Mouse (Mus musculus) adrenal gland, postnatal 14 days (tissue): ENCODE measurements around the gene Rad54l2. TPM values are rescaled to one million over a fixed set of nuclear protein-coding genes. Genes with fewer than 3 reads are reported as not detected.

Experiments
- DNase-seq: peaks from one replicate; pipeline ENCODE4 v3.0.0; 2021; ENCODE audit warnings: mixed read lengths
- total RNA-seq: library from RNA; stranded (reverse); gene quantifications from 2 replicates; pipeline ENCODE4 v1.2.3, GENCODE M21; 2021

The Rad54l2 gene
- total RNA-seq, 1 experiment from 2014 or later: 26.0 TPM

DNA sequence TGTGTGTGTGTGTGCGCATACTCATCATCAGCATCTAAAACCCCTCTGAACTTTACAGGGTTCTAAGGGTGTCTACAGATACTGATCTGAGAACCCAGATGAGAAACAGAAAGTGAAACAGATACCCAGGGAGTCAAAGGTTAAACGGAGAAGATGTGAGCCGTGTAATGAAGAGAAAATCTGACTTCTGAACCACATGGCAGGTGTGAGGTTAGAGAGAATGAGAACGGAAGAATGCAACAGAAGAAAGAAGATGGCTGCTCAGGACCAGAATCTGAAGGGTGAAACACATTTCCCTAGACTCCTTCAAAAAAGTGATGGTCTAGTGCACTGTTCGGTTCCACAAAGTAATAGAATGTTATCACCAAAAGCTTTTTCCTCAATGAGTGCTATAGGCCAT is 36.9 kb downstream of the Rad54l2 start:
- no peak for DNase-seq

DNA sequence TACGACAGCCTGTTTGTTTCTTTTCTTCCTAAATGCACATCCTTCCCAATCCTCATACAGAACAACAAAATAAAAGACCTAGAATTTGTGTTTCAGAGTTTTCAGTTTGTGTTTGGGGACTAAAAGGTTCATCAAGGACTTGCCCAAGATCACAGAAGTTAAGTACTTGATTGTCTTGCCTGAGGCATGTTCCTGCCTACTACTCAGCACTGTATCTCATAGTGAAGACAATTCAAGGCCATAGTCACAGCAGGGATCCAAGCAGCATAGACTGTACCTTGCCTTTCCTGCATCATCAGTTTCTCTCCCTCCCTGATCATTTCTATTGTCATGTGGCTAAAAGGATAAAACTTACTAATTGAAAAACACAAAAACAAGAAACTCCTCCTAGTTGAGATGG is 49.0 kb downstream of the Rad54l2 start:
- no peak for DNase-seq

DNA sequence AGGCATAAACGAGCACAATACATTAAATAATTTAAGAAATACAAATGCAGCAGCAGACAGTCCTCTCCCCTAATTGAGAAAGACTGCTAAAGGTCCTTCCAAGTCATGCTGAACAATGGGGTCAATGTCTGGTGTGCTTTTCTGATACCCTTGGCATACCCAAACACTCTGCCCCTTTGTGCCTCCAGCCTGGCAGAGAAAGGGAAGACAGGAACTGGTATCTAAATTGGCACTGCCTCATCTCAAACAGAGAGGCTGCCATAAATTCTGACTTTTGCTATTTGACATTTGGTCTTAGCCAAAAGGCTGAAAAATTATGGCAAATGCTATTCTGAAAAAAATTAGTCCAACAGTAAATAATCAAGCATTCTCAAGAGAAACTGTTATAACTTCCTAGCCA is 49.9 kb downstream of the Rad54l2 start:
- peak; percentile 17 for DNase-seq

DNA sequence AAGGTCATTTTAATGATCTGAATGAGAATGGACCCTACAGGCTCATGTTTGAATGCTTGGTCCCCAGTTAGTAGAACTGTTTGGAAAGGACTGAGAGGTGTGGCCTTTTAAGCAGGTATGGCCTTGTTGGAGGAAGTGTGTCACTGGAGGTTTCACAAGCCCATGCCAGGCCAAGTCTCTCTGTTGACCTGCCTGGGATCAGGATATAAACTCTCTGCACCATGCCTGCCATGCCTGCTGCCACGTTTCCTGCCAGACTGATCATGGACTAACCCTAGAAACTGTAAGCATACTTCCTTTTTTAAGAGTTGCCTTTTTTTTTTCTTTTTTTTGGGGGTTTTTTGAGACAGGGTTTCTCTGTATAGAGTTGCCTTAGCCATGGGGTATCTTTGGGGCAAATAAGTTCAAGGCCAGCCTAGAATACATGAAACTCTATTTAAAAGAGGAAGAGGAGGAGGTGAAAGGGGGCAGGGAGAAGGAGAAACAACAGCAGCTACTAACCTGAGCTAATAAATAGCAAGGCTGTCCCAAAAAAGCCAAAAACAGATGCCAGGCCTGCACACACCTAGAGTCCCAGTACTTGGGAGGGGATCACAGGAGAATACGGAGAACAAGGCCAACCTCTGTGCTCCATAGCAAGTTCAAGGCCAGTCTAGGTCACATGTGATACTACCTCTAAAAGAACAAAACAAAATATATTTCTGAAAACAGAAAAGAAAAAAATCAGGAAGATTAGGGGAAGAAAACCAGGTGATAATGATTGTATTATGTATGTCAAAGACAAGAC is 50.6 kb downstream of the Rad54l2 start:
- DNase-seq: no peak

DNA sequence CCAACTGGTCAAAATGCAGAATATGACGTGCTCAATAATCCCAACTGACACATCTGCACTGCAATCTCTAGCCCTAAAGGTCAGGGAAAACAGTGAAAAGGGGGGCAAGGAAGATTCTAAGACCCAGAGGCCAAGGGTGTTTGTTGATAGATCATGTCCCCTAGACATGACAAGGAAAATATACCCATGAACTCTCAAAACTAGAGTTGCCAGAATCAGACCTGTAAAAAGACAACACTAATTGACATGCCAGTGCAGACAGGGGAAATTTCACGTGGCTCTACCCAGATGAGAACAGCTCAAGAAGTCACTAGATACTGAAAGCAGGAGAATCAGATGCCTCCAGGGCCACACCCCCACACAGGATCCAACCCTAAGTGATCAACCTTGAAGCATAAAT is 55.3 kb downstream of the Rad54l2 start:
- no peak for DNase-seq

DNA sequence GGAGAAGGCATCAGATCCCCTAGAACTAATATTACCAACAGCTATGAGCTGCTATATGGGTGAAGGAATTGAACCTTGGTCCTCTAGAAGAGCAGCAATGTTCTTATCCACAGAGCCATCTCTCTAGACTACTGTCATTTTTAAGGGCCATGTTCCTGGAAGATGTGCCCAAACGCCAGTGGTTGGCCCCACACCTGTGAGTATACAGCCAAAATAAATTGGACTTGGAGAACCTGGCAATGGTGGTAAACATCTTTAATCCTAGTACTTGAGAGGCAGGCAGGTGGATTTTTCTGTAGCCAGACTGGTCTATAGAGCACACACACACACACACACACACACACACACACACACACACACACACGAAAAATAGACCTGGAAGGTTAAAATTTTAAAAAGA is 59.6 kb downstream of the Rad54l2 start:
- DNase-seq: no peak

DNA sequence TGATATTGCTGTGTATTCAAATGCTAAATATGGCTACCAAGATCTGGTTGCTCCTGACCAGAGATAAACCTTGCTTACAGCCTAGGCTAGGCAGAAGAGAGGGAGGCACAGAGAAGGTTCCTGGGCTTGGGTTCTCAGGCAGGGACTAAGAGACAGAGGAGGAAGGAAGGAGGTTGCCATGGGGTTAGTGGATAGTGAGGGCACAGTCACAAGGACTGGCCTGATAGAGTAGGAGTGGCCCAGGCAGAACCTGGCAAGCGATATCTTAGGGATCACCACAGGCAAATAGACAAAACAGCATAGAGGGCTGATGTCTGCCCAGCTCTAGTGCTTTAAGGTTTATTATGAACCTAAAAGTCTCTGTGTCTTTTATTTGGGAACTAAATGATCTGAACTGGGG is 62.1 kb downstream of the Rad54l2 start:
- DNase-seq: no peak

DNA sequence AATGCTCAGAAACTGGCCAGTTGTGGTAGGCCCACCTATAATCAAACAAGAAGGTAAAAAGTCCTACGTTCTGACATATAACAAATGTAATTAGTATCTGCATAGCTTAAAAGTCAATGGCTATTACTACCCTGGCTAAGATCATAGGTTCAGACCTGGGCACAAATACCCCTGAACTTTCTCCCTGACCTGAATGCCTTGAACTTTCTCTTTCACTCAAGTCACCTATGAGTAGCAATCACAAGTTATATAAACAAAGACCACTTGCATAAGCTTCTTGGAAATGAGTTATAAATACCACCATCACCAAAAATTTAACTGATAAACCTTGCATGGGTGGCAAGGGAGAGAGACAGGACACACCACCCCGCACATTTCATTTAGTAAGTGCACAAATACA is 63.6 kb downstream of the Rad54l2 start:
- no peak for DNase-seq

DNA sequence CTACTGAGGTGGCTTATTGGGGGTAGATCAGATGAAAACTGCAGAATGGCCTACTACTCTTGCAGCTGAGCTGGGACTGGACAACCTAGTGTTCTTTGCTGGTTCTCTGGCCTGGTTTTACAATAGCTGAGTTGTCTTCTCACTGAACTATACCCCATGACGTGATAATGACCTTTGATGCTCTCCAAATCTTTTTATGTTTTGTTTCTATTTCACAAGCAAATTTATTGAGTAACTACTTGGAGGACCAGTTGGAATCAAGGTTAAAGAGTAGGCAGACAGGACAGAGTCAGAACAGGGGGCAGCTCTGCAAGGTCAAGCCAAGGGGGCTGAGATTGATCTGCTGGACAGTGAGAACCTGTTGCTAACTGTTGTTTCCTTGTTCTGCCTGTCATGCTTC is 64.1 kb downstream of the Rad54l2 start:
- peak; percentile 27 for DNase-seq

DNA sequence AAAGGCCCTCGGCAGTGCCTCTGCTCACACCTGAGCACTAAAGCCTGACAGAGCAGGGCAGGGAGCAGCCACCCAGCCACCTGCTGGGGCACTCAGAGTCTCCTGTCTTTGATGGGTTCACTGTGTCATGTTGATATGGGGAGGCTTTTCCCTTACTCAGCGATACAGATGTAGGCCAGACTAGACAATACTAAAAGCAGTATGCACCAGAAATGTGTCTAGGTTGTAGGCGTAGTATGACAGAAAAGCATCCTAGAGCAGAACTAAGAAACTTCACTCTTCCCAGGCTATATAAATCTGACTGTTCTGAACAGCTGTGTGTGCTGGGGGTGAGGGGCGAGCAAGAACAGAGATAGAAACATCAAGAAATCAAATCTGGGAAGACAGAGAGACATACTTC is 72.3 kb downstream of the Rad54l2 start:
- no peak for DNase-seq

DNA sequence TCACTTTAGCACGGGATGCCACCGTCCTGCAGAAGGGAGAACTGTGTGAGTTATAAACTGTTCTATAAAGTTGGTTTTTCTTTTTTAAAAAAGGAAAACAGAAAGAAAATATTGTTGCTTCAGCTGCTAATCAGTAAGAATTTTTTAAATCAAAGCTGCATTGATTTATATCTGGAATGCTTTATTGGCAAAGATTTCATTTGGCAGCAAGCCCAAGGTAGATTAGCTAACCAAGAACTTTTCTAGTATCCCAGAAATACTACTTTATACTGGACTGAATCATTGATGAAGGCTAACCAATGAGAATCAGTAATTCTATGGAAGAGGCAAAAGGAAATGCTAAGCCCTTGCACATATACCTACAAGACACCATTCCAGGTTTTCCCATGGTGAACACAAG is 72.8 kb downstream of the Rad54l2 start:
- peak; percentile 39 for DNase-seq

DNA sequence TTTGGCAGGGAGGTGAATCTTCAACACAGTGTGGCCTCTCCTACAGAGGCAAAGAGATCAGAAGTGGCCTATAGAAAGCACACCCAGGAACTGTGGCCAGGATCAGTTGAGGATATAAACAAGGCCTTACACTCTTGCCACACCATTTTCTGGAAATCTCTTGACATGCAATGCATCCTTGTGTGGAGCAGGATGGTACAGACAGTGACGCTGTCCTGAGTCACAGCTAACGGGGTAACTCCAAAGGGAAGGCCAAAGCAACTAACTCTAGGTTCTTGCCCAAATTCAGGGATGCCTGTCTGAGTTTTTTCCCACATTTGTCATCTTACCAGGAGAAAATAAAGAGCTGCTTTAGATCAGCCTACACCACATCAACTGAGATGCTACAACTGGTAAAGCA is 76.5 kb downstream of the Rad54l2 start:
- peak; percentile 30 for DNase-seq

DNA sequence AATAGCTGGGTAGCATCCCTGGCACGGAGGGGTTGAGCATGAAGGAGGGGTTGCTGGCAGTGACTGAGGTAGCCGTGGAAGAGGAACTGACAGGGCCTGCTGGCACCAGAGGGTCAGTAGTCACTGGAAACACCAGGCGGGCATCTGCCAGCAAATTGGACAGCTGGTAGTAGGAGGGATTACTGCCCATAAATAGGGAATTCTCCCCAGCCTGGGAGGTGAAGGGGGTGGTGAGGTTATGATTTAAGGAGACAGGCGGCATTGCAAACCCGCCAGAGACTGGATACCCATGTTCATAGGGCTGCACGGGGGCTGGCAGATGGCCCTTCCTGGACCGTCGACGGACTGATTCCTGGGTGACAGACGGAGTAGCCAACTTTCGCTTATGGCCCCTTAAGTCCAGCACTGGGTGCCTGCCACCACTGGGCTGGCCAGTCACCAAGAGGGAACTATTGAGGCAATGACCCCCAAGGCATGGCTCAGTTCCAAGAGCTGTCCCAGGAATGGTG is 96.0 kb downstream of the Rad54l2 start:
- no peak for DNase-seq

DNA sequence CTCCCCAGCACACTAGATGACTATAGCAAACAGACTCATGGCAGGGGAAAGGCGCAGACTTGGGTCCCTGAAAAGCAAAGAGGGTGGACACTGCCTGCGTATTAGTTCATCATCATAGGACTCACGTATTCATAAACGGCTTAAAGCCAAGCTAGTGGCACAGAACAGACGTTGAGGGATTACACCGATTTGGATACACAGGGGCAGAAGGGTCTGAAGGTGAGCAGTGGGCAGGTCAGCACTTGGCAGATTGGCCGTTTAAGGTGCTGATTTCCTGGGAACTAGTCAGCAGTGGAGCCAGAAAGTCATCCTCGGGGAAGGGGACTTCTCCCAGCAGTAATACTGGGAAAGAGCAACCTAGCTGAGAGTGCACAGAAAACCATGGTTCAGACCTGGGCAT is 100.2 kb downstream of the Rad54l2 start:
- no peak for DNase-seq

DNA sequence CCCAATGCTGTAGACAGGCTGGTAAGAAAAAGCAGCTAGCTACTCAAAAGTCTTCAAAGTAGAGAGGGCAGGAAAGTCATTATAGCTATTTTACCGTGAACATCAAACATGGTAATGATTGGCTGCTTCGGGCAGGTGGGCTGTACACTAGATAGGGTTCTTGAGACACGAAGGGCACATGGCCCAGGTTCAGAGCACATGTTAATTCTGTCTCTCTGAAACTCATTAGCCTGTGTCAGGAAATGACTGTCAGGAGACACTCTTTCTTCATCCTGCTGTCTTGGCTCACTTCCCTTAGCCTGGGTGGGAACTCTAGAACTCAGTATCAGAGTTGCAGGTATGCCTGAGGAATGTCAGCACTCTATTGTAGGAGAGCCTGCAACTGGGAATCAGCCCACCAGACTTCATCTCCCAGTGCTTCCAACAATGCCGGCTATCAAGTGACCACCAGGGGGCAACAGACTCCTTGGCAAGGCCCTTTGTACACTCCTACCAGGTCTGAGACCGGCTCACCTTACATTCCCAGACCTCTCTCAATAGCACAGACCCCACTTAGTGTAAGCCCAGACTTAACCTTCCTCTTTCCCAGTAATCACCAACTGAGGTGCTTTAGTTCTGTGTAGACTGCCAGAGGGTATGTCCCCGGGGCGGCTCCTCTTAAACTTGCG is 101.9 kb downstream of the Rad54l2 start:
- peak; percentile 86 for DNase-seq

DNA sequence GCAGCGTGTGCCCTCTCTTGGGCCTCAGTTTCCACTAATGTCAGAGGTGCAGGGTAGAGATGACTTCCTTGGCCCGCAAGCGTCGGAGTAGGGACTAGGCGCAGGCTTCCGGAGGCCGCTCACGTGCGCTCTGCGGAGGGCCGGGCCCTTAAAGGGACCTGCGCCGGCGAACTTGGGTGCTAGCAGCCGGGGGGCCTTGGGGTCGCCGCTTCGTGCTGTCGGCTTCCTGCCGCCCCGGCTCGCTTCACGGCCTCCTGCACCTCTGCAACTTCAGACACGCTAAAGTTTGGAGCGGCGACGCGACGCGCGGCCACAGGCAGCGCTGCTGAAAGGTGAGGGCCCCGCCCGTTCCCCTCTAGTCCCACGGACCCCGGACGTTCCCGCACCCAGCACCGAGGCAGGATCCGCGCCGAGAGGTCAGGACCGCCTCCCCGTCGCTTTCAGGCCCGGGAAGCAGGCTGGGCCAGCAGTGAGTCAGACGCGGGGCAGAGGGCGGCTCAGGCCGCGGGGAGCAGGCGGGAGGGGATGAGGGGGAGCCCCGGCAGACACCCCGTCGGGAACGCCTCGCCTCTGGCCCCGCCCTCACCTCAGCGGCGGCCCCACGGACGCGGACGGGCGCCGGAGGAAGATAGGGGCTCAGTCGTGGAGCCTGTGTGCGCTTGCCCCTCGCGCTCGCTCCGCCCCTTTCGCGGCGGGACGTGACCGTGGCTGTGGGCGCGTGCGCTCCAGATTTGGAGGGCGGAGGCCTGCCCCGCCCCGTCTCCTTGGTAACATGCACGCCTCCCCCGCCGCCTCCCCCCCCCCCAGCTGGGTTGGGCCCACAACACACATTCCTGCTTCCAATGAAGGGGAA is 103.5 kb downstream of the Rad54l2 start, which contains the start of gene Tex264:
Tex264 (minus strand) TSS at position 679 of the 853 bp plus-strand sequence.
- peak; percentile 92 for DNase-seq

DNA sequence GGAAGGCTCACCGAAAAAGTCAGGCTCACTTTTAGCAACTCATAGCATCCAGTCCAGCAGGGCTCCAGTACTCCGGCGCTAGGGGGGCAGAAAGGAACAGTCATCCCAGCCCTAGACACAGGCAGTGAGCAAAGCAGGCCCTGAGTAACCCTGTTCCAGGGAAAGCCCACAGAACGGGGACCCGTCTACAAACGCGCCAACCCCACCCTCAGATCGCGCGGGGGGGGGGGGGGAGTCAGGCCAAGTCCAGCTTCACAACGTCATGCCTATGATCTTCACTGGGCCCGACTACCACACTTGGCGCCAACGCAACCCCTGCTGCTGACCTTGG is 104.1 kb downstream of the Rad54l2 start:
- DNase-seq: peak; percentile 45

DNA sequence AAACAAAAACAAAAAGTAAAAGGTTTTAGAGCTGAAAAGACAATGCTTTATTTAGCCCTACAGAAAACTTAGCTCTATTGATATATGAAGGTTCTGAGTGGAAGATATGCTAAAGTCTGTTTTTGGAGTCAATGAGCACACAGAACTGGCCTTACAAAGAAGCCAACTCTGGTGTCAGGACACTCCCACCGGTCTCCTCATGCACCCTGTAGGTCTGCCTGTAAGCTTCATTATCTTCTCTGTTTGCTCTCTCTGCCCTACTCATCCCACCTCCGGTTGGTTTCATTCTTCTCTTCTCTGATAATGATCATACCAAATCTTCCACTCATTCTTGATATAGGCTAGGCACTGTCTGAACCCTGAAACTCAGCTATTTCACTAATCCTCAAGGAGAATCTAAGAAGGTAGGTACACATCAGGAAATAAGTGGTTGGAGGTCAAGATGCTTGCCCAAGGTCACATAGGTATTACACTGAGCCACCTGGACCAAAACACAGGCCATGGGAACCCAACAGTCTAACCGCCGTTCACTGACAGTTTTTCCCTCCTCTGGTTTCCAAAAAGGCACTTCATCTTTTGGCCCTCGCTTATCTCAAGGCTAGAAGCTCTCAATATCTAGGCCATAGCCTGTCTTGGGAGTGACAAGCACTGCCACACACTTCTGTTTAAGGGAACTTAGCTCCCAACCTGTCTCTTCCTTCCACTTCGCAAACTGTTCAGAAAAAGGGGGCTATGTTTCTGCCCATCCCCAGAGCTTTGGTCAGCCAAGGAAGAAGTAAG is 104.7 kb downstream of the Rad54l2 start:
- DNase-seq: no peak

DNA sequence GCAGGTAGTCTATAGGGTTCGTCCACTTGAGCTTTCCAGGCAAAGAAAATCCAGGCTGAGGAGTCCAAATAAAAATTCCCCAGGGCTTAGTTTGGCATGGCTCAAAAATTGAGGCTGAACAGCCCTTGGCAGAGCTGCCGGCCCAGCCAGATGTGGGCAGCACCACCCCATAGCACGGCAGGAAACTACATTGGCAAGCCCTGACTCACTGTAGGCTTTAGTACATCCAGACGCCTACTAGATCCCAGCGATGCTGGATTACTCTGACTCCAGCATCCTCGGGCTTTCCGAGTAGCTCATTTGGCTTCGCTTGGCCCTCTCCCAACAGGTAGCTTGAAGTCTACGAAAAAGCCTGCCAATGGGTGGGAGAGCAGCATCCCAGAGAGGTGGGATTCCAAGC is 108.0 kb downstream of the Rad54l2 start:
- DNase-seq: peak; percentile 39

DNA sequence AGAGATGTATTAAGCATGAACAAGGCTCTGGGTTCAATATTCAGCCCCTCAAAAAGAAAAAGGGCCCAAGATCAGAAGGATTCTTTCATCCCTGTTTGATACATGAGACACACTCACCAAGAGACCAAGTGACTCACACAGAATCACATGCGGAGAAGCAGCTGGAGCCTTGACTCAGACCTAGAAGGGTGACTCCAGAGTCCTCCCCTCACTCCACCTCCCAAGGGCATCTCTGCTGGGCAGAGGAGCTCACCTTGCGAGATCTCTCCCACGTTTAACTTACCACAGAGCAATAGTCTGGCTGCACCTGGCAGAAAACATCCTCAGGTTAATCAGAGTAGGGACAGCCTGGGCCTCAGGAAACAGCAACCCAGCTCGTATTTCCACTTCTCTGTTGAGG is 110.8 kb downstream of the Rad54l2 start:
- peak; percentile 62 for DNase-seq

DNA sequence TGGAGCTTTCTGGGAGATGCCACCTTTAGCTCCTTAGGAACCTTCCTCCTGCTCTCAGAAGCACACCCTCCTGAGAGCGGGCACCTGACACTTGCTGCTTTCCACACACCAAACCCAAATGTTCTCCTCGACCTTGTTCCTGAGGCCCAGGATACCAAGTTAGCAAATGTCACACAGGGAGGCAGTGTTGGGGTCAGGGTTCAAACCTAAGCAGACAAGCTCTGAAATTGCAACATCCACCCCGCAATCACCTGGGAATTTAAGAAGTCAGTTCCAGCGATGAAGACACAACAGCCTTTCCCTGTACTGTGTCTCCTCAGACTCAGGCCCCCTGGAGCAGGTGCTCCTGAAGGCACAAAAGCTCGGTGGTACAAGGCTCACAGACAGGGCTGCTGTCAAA is 111.3 kb downstream of the Rad54l2 start:
- DNase-seq: peak; percentile 20

DNA sequence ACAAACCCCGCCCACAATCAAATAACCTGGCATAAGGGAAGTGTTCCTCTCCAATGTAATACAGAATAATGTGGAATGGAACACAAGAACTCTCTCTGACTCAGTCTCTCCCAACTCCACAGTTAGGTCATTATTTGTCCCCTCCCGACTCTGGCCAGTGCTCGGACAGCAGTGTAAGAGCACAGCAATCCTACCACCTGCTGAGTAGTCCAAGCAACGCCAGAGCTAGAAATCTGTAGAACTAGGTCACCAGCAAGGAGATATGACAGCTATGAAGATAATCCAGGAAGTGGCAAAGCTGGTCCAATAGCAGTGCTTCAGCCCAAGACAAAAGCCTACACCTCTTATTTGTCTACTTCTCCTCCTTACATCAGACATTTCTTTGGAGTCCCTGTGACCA is 112.4 kb downstream of the Rad54l2 start:
- no peak for DNase-seq
